Mouse (Mus musculus) erythroblast, embryonic 14.5 days (primary cell): Measurements from ENCODE around the gene Pard3.

ENCODE experiments used
- GATA1 ChIP-seq: IDR thresholded peaks from 2 replicates; pipeline ENCODE4 v1.6.1; 2012; ENCODE audit warnings: low read length, inconsistent platforms, mixed read lengths
- TAL1 ChIP-seq: IDR thresholded peaks from 3 replicates; pipeline ENCODE4 v1.6.1; 2012; ENCODE audit warnings: low read length, inconsistent platforms, mixed read lengths

DNA sequence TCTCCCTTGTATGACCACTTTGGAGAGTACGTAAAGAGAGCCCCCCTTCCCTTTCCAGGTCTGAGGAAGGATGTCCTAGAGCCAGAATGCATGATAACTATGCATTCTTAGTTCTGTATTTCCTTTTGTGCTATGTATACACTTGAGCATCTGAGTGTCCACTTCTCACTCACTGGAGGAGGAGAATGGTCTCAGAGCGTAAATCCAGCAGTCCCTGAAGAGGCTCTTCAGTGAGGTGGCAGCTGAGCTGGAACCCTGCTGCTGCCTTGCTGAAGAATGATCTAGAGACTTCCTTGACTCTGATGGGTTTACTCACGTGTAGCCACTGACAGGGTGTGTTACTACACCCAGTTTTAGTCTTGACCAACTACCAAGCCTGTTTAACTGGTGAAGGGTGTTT, 107.2 kb downstream of the Pard3 start:
- no peak for TF ChIP-seq TAL1
- TF ChIP-seq GATA1, result no peak
